Mouse (Mus musculus): Measurements from ENCODE around the gene Lalba. TPM values are rescaled to one million over a fixed set of nuclear protein-coding genes. Genes with fewer than 3 reads are reported as not detected.
"Not testable (repeated sequence)": the region's sequence is repeated elsewhere in the genome, so short reads cannot be mapped to it uniquely, and the experiment has no call there.

Lalba gene
- total RNA-seq, 2 experiments from 2014 or later = not detected

DNA sequence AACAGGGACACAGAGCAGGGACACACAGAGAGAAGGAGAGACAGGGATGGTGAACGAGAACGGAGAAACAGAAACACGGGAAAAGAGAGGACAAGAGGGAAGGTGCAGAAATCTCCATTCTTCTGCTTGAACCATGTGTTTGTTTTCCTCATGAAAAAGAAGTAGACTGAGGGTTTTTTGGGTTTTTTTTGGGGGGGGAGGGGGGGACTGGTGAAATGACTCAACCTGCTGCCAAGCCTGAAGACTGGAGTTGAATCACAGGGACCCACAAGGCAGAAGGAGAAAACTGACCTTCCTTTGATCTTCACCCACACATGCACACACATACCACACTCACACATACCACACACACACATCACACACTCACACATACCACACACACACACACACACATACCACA, 20.8 kb upstream of the Lalba start:
- no peak for ATAC-seq (replicated peaks; ENCODE audit: low FRiP score, poor library complexity, severe bottlenecking)

DNA sequence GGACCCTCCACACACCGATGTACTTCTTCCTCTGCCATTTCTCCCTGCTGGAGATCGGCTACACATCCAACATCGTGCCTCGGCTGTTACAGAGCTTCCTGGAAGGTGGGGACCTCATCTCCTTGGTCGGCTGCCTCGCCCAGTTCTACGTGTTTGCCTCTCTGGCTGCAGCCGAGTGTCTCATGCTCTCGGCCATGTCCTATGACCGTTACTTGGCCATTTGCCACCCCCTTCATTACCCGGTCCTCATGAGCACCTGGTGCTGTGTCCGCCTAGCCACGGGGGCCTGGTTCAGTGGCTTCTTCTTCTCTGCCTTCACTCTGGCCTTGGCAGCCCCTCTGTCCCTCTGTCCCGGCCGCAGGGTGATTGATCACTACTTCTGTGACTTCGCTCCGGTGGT, 15.1 kb upstream of the Lalba start:
- ATAC-seq (replicated peaks; ENCODE audit: low FRiP score, poor library complexity, severe bottlenecking) = no peak

GRCm38 (mm10) chr15:98492102-98492501, 9.6 kb upstream of the Lalba start, which contains the start of gene Olfr279:
Olfr279 (plus strand) TSS chr15:98492402.
- no peak for ATAC-seq (replicated peaks; ENCODE audit: low FRiP score, poor library complexity, severe bottlenecking)

DNA sequence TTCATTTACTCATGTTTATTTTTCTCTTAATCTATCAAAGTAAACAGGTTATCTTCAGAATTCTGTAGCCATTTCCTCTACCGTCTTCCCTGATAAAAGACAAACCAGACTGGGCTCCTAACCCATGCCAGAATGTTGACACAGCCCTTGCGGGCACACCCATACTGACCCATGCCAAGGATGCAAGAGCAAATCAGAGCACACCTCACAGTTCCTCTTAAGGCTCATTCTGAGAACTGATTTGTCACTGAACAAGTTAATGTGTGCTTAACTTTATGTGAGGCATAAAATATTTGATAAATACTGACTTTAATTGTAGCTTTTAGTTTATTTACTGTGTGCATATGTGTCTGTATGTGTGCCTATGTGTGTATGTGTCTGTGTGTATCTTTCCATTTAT, 8.8 kb upstream of the Lalba start:
- no peak for ATAC-seq (replicated peaks; ENCODE audit: low FRiP score, poor library complexity, severe bottlenecking)

- no peak for ATAC-seq (replicated peaks; ENCODE audit: low FRiP score, poor library complexity, severe bottlenecking)
Observed at GRCm38 (mm10) chr15:98486433-98487021, 4.0 kb upstream of the Lalba start.

DNA sequence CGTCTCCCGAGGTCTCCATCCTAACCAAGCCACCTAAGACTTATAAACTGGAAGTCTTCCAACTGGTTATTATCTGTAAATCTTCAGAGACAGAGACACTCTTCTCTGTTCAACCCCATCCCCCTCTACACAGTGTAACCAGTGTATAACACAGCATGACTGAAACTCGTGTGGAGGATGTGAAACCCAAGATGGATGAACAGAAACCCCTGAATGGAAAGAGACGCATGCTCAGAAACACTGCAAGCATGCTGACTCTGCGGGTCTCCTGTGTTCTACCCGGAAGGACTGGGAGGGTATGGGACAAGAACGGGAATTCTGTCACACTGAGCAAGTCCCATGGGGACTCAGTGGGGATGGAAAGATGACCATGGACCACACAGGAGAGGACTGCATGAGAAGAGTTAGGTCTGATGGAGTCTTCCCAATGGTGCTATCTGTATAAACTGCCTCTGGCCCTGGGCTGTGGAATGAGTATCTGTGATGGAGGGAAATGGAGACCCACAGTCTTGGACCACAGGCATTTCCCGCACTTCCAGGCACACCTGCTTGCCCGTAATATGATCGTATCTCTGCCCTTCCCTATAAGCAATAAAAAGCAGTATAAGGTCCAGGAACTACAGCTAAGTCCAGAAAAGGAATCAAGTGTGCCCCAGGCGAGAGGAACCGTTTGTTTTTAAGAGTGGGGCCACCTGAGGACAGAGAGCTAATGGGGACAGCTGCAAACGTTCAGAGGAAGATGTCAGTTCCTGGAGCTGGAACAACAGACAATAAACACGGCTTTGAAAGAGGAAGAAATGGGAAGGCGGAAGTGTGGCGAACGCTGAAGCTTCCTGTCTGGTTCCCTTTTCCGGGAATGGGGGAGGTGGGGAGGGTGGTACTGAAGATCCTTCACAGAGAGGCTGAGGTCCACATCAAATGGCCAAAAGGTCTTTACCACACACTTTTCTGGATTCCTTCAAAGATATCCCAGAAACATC, 1.7 kb upstream of the Lalba start:
- no peak for ATAC-seq (replicated peaks; ENCODE audit: low FRiP score, poor library complexity, severe bottlenecking)

GRCm38 (mm10) chr15:98479568-98480102, 2.9 kb downstream of the Lalba start:
- no peak for ATAC-seq (replicated peaks; ENCODE audit: low FRiP score, poor library complexity, severe bottlenecking)

- ATAC-seq (replicated peaks; ENCODE audit: low FRiP score, poor library complexity, severe bottlenecking) = no peak
Observed at GRCm38 (mm10) chr15:98476281-98476680, 6.2 kb downstream of the Lalba start.

DNA sequence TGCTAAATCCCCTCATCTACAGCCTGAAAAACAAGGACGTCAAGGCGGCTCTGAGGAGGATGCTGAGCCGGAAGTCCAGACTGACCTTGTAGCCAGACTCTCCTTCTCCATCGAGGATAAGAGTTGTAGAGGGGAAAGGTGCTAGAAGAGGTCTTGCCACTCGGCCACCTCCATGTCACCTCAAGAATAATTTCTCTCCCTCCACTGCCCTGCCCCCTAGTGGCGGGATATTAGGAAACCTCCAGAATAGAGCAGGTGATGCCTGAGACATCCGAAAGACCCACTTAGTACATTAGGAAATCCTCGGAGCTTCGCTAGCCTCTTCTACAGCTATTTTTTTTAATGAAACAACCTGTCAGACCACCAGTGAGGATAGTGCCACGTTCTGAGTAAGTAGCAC, 7.1 kb downstream of the Lalba start:
- 0 out of 2 replicates have a peak, but pooled peaks have one; percentile 10 for ATAC-seq (replicated peaks; ENCODE audit: low FRiP score, poor library complexity, severe bottlenecking)

- ATAC-seq (replicated peaks; ENCODE audit: low FRiP score, poor library complexity, severe bottlenecking) = no peak
Observed at GRCm38 (mm10) chr15:98474958-98475357, 7.6 kb downstream of the Lalba start.

- no peak for ATAC-seq (replicated peaks; ENCODE audit: low FRiP score, poor library complexity, severe bottlenecking)
Observed at GRCm38 (mm10) chr15:98471539-98471938, 11.0 kb downstream of the Lalba start.

DNA sequence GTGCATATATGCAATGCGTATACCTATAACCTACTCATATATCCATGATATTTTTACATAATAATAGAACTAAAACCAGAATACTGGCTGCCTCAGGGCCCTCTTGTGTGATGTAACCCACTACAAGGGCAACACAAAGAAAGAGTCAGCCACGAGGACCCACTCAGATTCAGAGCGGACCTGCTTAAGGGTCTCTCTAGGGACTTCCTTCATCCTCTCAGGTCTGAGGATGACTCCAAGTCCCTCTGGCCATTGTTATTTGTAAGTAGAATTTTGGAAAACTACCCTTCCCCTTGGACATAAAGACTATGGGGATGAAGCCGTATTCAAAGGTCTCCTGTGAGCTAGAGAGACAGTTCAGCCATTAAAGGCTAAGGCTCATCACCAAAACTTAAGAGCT, 12.9 kb downstream of the Lalba start, which contains the start of gene OR5BS1P:
Gene OR5BS1P, plus strand, starts transcription at position 301 of the 400 bp plus-strand sequence.
- no peak for ATAC-seq (replicated peaks; ENCODE audit: low FRiP score, poor library complexity, severe bottlenecking)

DNA sequence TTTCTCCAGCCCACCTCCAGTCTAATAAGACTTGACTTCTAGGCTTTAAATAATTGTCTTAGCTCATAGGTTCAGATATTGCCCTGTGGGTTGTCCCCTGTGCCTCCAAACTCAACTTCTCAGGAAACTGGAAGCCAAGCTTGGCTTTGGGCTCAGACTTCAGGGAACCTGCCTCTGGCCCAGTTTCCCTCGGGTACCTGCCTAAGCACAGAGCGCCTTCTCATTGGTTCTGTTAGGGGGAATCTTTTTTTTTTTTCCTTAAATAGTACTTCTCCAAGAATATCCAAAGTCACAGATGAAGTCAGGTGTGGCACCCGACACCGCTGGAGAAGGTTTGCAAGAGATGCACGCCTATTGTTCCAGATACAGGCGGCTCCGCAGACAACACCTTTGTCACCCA, 30.2 kb downstream of the Lalba start, which contains the start of gene Olfr281:
Gene Olfr281, plus strand, starts transcription at position 301 of the 400 bp plus-strand sequence.
- no peak for ATAC-seq (replicated peaks; ENCODE audit: low FRiP score, poor library complexity, severe bottlenecking)

GRCm38 (mm10) chr15:98448521-98448920, 34.0 kb downstream of the Lalba start:
- ATAC-seq (replicated peaks; ENCODE audit: low FRiP score, poor library complexity, severe bottlenecking) = no peak

DNA sequence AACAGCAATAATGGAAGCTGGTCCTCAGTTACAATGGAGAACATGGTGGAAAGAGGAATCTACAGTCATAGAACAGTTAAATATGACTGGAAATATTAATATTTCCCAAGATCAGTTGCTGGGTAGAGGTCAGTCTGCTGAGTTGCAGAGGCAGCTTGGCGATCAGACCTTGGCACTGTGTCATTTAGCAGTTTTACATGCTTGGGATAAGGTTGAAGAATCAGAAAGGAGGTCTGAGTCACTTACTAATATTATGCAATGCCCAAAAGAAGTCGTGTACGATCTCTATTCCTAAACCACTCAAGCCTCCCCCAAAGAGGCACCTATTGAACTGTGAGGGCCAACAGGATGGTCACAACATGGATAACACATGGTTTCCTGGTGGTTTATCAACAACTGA, 38.0 kb downstream of the Lalba start:
- no peak for ATAC-seq (replicated peaks; ENCODE audit: low FRiP score, poor library complexity, severe bottlenecking)

GRCm38 (mm10) chr15:98430925-98431324, 51.6 kb downstream of the Lalba start, which contains the start of gene Olfr282:
Olfr282 (plus strand) TSS chr15:98431225.
- not testable (repeated sequence) for ATAC-seq (replicated peaks; ENCODE audit: low FRiP score, poor library complexity, severe bottlenecking)

Other genes starting within 250 kb of the Lalba start
- not detected in 2 replicates for gene Olfr286, start 248.3 kb downstream of the Lalba start, total RNA-seq (2015; ENCODE audit: low replicate concordance)
- not detected in 2 replicates for gene Olfr286, start 248.3 kb downstream of the Lalba start, total RNA-seq (2017; ENCODE audit: low replicate concordance)
- gene H1fnt, start 225.4 kb downstream of the Lalba start, total RNA-seq (2015; ENCODE audit: low replicate concordance) = not detected in 2 replicates
- gene H1fnt, start 225.4 kb downstream of the Lalba start, total RNA-seq (2017; ENCODE audit: low replicate concordance) = not detected in 2 replicates
- gene Zfp641, start 186.6 kb downstream of the Lalba start, total RNA-seq (2015; ENCODE audit: low replicate concordance) = not detected in 2 replicates
- not detected in 2 replicates for gene Zfp641, start 186.6 kb downstream of the Lalba start, total RNA-seq (2017; ENCODE audit: low replicate concordance)
- gene Olfr285, start 165.4 kb downstream of the Lalba start, total RNA-seq (2015; ENCODE audit: low replicate concordance) = not detected in 2 replicates
- not detected in 2 replicates for gene Olfr285, start 165.4 kb downstream of the Lalba start, total RNA-seq (2017; ENCODE audit: low replicate concordance)
- not detected in 2 replicates for gene Olfr284, start 141.7 kb downstream of the Lalba start, total RNA-seq (2015; ENCODE audit: low replicate concordance)
- gene Olfr284, start 141.7 kb downstream of the Lalba start, total RNA-seq (2017; ENCODE audit: low replicate concordance) = not detected in 2 replicates
- not detected in 2 replicates for gene Olfr283, start 101.8 kb downstream of the Lalba start, total RNA-seq (2015; ENCODE audit: low replicate concordance)
- gene Olfr283, start 101.8 kb downstream of the Lalba start, total RNA-seq (2017; ENCODE audit: low replicate concordance) = not detected in 2 replicates
- not detected in 2 replicates for gene Olfr282, start 51.5 kb downstream of the Lalba start, total RNA-seq (2015; ENCODE audit: low replicate concordance)
- gene Olfr282, start 51.5 kb downstream of the Lalba start, total RNA-seq (2017; ENCODE audit: low replicate concordance) = not detected in 2 replicates
- gene Olfr281, start 30.1 kb downstream of the Lalba start, total RNA-seq (2015; ENCODE audit: low replicate concordance) = not detected in 2 replicates
- not detected in 2 replicates for gene Olfr281, start 30.1 kb downstream of the Lalba start, total RNA-seq (2017; ENCODE audit: low replicate concordance)
- not detected in 2 replicates for gene OR5BS1P, start 12.8 kb downstream of the Lalba start, total RNA-seq (2015; ENCODE audit: low replicate concordance)
- not detected in 2 replicates for gene OR5BS1P, start 12.8 kb downstream of the Lalba start, total RNA-seq (2017; ENCODE audit: low replicate concordance)
- not detected in 2 replicates for gene Olfr279, start 9.7 kb upstream of the Lalba start, total RNA-seq (2015; ENCODE audit: low replicate concordance)
- gene Olfr279, start 9.7 kb upstream of the Lalba start, total RNA-seq (2017; ENCODE audit: low replicate concordance) = not detected in 2 replicates
- gene Kansl2, start 51.5 kb upstream of the Lalba start, total RNA-seq (2015; ENCODE audit: low replicate concordance) = 15.5 and 19.7 TPM in 2 replicates
- 11.5 and 18.0 TPM in 2 replicates for gene Kansl2, start 51.5 kb upstream of the Lalba start, total RNA-seq (2017; ENCODE audit: low replicate concordance)
- gene Ccnt1, start 88.2 kb upstream of the Lalba start, total RNA-seq (2015; ENCODE audit: low replicate concordance) = 80.0 and 121 TPM in 2 replicates
- 72.0 and 75.4 TPM in 2 replicates for gene Ccnt1, start 88.2 kb upstream of the Lalba start, total RNA-seq (2017; ENCODE audit: low replicate concordance)
- not detected in 2 replicates for gene 4930415O20Rik, start 88.3 kb upstream of the Lalba start, total RNA-seq (2015; ENCODE audit: low replicate concordance)
- gene 4930415O20Rik, start 88.3 kb upstream of the Lalba start, total RNA-seq (2017; ENCODE audit: low replicate concordance) = not detected in 2 replicates
- 62.3 and 81.3 TPM in 2 replicates for gene Adcy6, start 127.4 kb upstream of the Lalba start, total RNA-seq (2015; ENCODE audit: low replicate concordance)
- 133 and 140 TPM in 2 replicates for gene Adcy6, start 127.4 kb upstream of the Lalba start, total RNA-seq (2017; ENCODE audit: low replicate concordance)
- gene Cacnb3, start 148.1 kb upstream of the Lalba start, total RNA-seq (2015; ENCODE audit: low replicate concordance) = not detected in 2 replicates
- gene Cacnb3, start 148.1 kb upstream of the Lalba start, total RNA-seq (2017; ENCODE audit: low replicate concordance) = 0.77 TPM in 1 of 2 replicates, not detected in the other
- gene Ddx23, start 180.2 kb upstream of the Lalba start, total RNA-seq (2015; ENCODE audit: low replicate concordance) = 24.5 and 26.0 TPM in 2 replicates
- gene Ddx23, start 180.2 kb upstream of the Lalba start, total RNA-seq (2017; ENCODE audit: low replicate concordance) = 49.9 and 91.9 TPM in 2 replicates
- gene Rnd1, start 194.7 kb upstream of the Lalba start, total RNA-seq (2015; ENCODE audit: low replicate concordance) = 0.36 TPM in 1 of 2 replicates, not detected in the other
- not detected in 2 replicates for gene Rnd1, start 194.7 kb upstream of the Lalba start, total RNA-seq (2017; ENCODE audit: low replicate concordance)
- gene Ccdc65, start 225.5 kb upstream of the Lalba start, total RNA-seq (2015; ENCODE audit: low replicate concordance) = not detected in 2 replicates
- not detected in 2 replicates for gene Ccdc65, start 225.5 kb upstream of the Lalba start, total RNA-seq (2017; ENCODE audit: low replicate concordance)
- gene Fkbp11, start 245.5 kb upstream of the Lalba start, total RNA-seq (2015; ENCODE audit: low replicate concordance) = 2.5 TPM in 1 of 2 replicates, not detected in the other
- gene Fkbp11, start 245.5 kb upstream of the Lalba start, total RNA-seq (2017; ENCODE audit: low replicate concordance) = 1.4 TPM in 1 of 2 replicates, not detected in the other